Mouse (Mus musculus): Measurements from ENCODE around the gene Slc25a44.

- TF ChIP-seq CTCF (IDR thresholded peaks at IDR 0.05; ENCODE audit: low read depth, low read length) = no peak
- no peak for TF ChIP-seq TAL1 (conservative IDR thresholded peaks at IDR 0.05; ENCODE audit: low read depth, low read length)
These were observed 39.5 kb upstream of the Slc25a44 start for GRCm38 (mm10) chr3:88464425-88464824.
